Mouse (Mus musculus) erythroblast, embryonic 14.5 days (primary cell): ENCODE data around the gene Echs1.

ENCODE experiments used
- GATA1 ChIP-seq: IDR thresholded peaks from 2 replicates; pipeline ENCODE4 v1.6.1; 2012; ENCODE audit warnings: low read length, inconsistent platforms, mixed read lengths
- TAL1 ChIP-seq: IDR thresholded peaks from 3 replicates; pipeline ENCODE4 v1.6.1; 2012; ENCODE audit warnings: low read length, inconsistent platforms, mixed read lengths

DNA sequence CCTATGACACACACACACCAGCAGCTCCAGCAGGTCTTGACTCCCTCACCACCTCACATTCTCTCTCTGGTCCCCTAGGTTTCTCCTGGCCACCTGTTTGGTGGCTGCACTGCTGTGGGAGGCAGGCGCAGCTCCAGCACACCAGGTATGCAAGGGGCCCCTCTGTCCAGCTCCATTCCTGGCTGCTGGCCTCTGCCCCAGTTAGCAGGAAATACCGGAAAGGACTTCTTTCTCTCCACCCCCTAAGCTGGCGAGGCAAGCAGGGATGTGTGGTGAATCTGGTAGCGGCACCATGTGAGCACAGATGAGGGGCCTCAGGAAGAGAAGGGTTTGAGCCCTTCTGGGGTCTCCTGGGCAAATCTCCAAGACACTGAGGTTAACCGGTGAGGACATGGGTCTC, 21.3 kb downstream of the Echs1 start:
- no peak for TF ChIP-seq GATA1
- TF ChIP-seq TAL1: no peak
